Mouse (Mus musculus): Measurements from ENCODE around the gene Obox1.
"Not testable (repeated sequence)": the region's sequence is repeated elsewhere in the genome, so short reads cannot be mapped to it uniquely, and the experiment has no call there.

Obox1 gene

DNA sequence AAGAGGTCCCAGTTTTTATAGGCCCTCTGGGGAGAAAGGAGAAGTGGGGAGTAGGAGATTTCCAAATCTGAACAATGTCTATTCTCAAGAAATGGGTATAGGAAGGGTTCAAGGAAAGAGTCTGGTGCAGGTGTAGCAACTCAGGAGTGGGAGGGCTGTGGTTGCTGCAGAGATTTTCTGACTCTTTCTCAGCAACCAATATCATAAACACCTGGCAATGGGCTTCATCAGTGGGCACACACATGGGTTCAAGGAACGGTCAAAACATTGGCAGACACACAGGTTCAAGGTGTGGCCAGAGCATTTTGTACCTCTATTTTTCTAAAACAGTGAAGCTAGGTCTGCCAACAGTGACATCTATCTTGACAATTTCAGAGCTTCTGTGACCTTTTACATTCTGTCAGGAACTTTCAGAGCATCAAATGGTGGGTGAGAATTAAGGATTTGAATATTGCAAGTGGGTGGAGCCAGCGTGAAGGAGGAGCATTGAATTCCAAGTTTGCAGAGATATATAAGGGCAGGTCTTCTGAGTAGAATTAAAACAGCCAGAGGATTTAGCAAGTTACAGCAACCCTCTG lies at the start of gene Obox1, which contains the start of gene Obox2:
Obox1 (plus strand) TSS at position 528 of the 578 bp plus-strand sequence.
Obox2 (plus strand) TSS at position 301 of the 578 bp plus-strand sequence.
- DNase-seq: not testable (repeated sequence)

DNA sequence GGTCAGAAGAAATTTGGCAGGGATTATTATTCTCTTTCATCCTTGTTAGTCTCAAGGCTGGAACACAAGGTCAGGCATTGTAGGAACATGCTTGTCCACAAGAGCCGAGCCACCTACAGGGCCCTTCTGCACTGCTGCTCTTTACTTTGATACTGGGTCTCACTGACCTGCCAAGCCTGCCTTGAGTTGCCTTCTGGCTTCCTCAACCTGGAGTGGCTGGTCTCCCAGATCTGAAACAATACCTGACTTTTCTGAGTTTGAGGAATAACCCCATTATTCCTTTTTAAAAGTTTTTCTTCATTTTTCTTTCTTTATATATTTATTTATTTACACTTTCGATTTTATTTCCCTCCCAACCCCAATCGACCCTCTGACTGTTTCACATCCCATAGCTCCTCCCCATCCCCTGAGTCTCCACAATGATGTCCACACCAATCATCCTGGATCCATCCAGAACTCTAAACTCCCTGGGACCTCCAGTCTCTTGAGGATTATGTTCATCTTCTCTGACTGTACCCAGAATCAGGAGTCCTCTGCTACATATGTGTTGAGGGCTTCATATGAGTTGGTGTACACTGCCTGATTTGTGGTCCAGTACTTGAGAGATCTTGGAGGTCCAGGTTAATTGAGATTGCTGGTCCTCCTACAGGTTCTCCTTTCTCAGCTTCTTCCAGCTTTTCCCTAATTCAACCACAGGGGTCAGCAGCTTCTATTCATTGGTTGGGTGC lies 10.6 kb downstream of the Obox1 start:
- not testable (repeated sequence) for DNase-seq

DNA sequence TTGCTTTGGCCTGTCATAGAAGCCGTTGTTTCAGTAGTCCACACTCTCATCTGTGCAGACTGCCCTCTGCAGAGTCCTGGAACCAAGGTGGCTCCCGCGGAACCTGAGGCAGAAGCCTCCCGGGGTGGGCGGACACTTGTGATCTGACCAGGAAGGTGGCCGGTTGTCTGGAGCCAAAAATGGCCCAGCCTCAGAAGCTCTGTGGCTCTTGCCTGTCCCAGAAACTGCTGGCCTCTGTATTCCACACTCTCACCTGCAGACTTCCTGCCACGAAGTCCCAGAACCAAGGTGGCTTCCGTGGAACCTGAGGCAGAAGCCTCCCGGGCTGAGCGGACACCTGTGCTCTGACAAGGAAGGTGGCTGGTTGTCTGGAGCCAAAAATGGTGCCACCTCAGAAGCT lies 18.1 kb downstream of the Obox1 start:
- not testable (repeated sequence) for DNase-seq

DNA sequence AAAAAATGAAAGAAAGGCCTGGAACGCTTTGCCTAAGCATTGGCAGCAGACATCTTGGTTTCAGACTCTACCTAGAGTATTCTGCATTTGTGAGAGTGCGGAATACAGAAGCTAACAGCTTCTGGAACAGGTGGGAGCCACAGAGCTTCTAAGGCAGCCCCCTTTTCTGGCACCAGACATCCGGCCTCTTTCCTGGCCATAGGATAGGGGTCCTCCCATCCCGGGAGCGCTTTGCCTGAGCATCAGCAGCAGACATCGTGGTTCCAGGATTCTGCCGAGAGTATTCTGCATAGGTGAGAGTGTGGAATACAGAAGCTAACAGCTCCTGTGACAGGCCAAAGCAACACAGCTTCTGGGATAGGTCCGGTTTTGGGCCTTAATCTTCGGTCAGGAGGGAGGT lies 29.3 kb downstream of the Obox1 start:
- DNase-seq: not testable (repeated sequence)

DNA sequence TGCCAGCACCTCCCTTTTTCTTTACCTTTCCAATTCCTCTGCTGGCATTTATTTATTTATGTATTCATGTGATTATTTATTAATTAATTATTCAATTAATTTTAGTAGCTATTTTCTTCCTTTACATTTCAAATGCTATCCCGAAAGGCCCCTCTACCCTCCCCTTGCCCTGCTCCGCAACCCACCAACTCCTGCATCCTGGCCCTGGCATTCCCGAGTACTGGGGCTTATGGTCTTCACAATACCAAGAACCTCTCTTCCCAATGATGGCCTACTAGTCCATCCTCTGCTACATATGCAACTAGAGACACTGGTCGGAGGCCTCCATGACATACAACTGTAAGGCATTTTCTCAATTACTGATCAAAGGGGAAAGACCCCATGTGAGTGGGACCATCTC lies 36.8 kb downstream of the Obox1 start:
- not testable (repeated sequence) for DNase-seq

DNA sequence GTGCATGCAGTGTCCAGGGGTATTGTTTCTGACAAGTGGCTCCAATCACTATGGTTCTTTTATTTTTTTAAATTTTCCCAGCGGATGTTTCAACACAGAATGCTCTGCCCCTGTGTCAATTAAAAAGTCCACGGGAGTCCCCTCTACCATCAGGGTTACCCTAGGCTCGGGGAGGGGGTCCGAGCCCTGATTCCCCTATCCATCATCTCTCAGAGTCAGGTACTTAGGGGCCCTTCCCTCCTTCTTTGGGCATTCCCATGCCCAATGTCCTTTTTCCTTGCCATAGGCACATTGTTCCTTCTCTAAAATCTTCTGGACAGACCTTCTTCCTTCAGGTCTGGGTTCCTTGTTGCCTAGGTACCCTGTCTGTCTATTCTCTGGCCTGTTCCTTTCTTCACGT lies 120.7 kb downstream of the Obox1 start:
- DNase-seq: not testable (repeated sequence)
